Mouse (Mus musculus) limb, embryonic 14.5 days (tissue): ENCODE measurements around the gene Vsx1. TPM values are rescaled to one million over a fixed set of nuclear protein-coding genes. Genes with fewer than 3 reads are reported as not detected.

Source experiments
- ATAC-seq: fragments of 200-750 bp; cut with Nextera tagmentation; 2 replicates; pipeline ENCODE4 v1.8.0; 2017; ENCODE audit warnings: low read depth, moderate number of reproducible peaks, moderate TSS enrichment; ENCODE audit not compliant: low FRiP score
- DNase-seq: peaks from one replicate; pipeline ENCODE4 v3.0.0-alpha.2; 2015; ENCODE audit warnings: low spot score
- H3K27ac ChIP-seq: fragments of 300-500 bp; sonication (generic); replicated peaks from 2 replicates; pipeline ENCODE4 v1.5.1; 2014; ENCODE audit warnings: low read depth, mild to moderate bottlenecking, low read length, moderate library complexity, mixed read lengths
- H3K27me3 ChIP-seq: fragments of 300-500 bp; sonication (generic); 2 replicates; pipeline ENCODE4 v1.6.1; 2014; ENCODE audit warnings: low read length, mixed read lengths; ENCODE audit not compliant: control insufficient read depth, insufficient read depth
- H3K36me3 ChIP-seq: fragments of 300-500 bp; sonication (generic); 2 replicates; pipeline ENCODE4 v1.6.1; 2014; ENCODE audit warnings: mild to moderate bottlenecking, low read length, moderate library complexity, mixed read lengths; ENCODE audit not compliant: control insufficient read depth, insufficient read depth
- H3K4me1 ChIP-seq: fragments of 300-500 bp; sonication (generic); 2 replicates; pipeline ENCODE4 v1.6.1; 2014; ENCODE audit warnings: antibody characterized with exemption, low read length, mixed read lengths; ENCODE audit not compliant: control insufficient read depth, insufficient read depth
- H3K4me2 ChIP-seq: fragments of 300-500 bp; sonication (generic); replicated peaks from 2 replicates; pipeline ENCODE4 v1.6.1; 2014; ENCODE audit warnings: low read depth, mild to moderate bottlenecking, low read length, moderate library complexity; ENCODE audit not compliant: severe bottlenecking
- H3K4me3 ChIP-seq: fragments of 300-500 bp; sonication (generic); replicated peaks from 2 replicates; pipeline ENCODE4 v1.5.1; 2014; ENCODE audit warnings: low read length
- H3K9ac ChIP-seq: fragments of 300-500 bp; sonication (generic); 2 replicates; pipeline ENCODE4 v1.6.1; 2014; ENCODE audit warnings: mild to moderate bottlenecking, low read depth, low read length, moderate library complexity; ENCODE audit not compliant: severe bottlenecking
- H3K9me3 ChIP-seq: fragments of 300-500 bp; sonication (generic); 2 replicates; pipeline ENCODE4 v1.6.1; 2016; ENCODE audit warnings: low read length; ENCODE audit not compliant: control insufficient read depth
- POLR2A ChIP-seq: fragments of 200-500 bp; IDR thresholded peaks from 2 replicates; pipeline ENCODE4 v1.8.0; 2012; ENCODE audit warnings: inconsistent platforms, mild to moderate bottlenecking, moderate library complexity, borderline replicate concordance; ENCODE audit not compliant: insufficient read depth, insufficient read length; ENCODE audit errors: extremely low read depth
- WGBS: fragments of 180-500 bp; shearing (Covaris S2); extraction: QIAGEN DNeasy Blood & Tissue Kit; methylation state at CpG from one replicate; pipeline ENCODE4 v1.1.7; 2014; 5-methylcytosine and 5-hydroxymethylcytosine counted together
- polyA plus RNA-seq, 2 experiments: library from polyadenylated mRNA; depleted of rRNA in 1 of 2; stranded (reverse) in 1 of 2; unstranded in 1 of 2; fragments of >200 nt; fragmentation: Nextera tagmentation in 1 of 2; extraction: Ambion mirVana in 1 of 2; gene quantifications; 2 replicates each; pipeline versions ENCODE4 v1.2.1 to v1.2.3; 2012 to 2014

Vsx1 gene
- polyA plus RNA-seq, 2 experiments, result 0.03 TPM; not detected in 1

DNA sequence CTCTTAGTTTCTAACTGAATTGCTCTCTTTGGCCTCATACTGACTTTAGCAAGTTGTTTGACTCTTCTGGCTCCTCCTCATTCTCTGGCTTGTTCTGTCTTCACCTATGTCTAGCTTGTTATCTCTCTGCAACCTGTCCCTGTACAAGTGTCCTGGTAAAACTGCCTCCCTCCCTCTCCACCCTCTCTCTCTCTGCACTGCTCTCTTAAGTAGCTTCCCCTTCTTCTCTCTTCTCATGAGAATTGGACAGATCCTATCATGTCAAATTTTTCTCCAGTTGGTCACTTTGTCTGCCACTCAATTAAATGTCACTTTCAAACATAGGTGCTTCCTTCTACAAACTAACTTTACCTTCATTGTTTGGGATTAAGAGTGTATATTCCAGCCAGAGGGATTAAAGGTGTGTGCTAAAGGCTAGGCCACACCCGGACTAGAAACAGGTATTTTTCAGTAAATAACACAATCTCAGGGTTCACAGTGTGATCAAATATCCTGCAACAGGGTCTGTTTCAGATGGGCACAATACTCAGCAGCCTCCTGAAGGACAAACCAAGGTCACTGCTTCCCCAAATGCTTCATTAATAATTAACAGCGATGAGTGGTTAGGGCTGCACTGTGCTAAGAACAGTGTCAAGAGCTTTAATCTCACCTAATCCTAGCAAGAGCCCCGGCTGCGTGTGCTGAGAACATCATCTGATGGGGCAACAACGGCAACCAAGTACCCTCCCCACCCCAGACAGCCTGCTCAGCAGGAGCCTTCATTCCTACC, 24.8 kb downstream of the Vsx1 start:
- peaks cover 4% of the 10 kb centered on the region; the same call in 1 of the 2 replicates for H3K27me3 ChIP-seq
- ATAC-seq, result no peak
- 0 out of 2 replicates have a peak, but pooled peaks cover 3% of the 10 kb centered on the region for H3K4me1 ChIP-seq
- no peak overlapping the region for H3K4me3 ChIP-seq
- no peak overlapping the region for H3K27ac ChIP-seq
- no peak overlapping the region for H3K4me2 ChIP-seq
- no peaks in the 10 kb centered on the region for H3K36me3 ChIP-seq
- no peaks in the 10 kb centered on the region for H3K9me3 ChIP-seq
- TF ChIP-seq POLR2A, result no peak
- no peak overlapping the region for H3K9ac ChIP-seq
- DNase-seq, result no peak
- 76% methylated on average over 5 of the region's 5 CpGs for WGBS

DNA sequence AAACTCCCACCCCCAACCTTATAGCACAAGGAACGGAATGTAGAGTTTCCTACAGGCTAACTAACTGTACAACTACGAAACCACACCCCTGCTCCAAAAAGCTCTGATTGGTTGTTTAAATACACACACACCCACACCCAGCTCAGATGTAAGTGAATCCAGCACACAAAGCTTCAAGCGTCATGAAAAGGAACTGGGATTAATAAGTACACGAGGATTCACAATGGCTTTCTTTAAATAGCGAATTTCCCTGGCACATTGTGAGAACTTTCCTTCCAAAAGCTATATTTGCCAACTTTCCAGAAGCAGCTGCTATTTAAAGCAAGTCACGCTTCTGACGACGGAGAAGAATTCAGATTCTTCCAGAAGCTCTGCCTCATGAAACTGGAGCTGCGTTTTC, 25.9 kb downstream of the Vsx1 start:
- Histone ChIP-seq H3K9me3 (no peaks in the 10 kb centered on the region), H3K4me2 (no peak overlapping the region), H3K9ac (no peak overlapping the region), H3K4me1 (0 out of 2 replicates have a peak, but pooled peaks cover 3% of the 10 kb centered on the region), H3K27me3 (peaks cover 4% of the 10 kb centered on the region; the same call in 1 of the 2 replicates), H3K4me3 (no peak overlapping the region), H3K27ac (no peak overlapping the region), H3K36me3 (no peaks in the 10 kb centered on the region)
- WGBS, result 57% methylated on average over 9 of the region's 9 CpGs
- ATAC-seq (no peak), DNase-seq (peak; percentile 57)
- TF ChIP-seq POLR2A, result no peak

- WGBS, result 79% methylated on average over 2 of the region's 2 CpGs
- no peak overlapping the region for H3K27ac ChIP-seq
- no peaks in the 10 kb centered on the region for H3K9me3 ChIP-seq
- no peak for ATAC-seq
- no peak overlapping the region for H3K4me3 ChIP-seq
- no peak for DNase-seq
- no peak for TF ChIP-seq POLR2A
- H3K4me1 ChIP-seq, result 0 out of 2 replicates have a peak, but pooled peaks cover 3% of the 10 kb centered on the region
- no peak overlapping the region for H3K9ac ChIP-seq
- no peaks in the 10 kb centered on the region for H3K36me3 ChIP-seq
- H3K4me2 ChIP-seq, result no peak overlapping the region
- peaks cover 2% of the 10 kb centered on the region; the same call in 1 of the 2 replicates for H3K27me3 ChIP-seq
Measured at GRCm38 (mm10) chr2:150662007-150662406, 27.2 kb downstream of the Vsx1 start.

DNA sequence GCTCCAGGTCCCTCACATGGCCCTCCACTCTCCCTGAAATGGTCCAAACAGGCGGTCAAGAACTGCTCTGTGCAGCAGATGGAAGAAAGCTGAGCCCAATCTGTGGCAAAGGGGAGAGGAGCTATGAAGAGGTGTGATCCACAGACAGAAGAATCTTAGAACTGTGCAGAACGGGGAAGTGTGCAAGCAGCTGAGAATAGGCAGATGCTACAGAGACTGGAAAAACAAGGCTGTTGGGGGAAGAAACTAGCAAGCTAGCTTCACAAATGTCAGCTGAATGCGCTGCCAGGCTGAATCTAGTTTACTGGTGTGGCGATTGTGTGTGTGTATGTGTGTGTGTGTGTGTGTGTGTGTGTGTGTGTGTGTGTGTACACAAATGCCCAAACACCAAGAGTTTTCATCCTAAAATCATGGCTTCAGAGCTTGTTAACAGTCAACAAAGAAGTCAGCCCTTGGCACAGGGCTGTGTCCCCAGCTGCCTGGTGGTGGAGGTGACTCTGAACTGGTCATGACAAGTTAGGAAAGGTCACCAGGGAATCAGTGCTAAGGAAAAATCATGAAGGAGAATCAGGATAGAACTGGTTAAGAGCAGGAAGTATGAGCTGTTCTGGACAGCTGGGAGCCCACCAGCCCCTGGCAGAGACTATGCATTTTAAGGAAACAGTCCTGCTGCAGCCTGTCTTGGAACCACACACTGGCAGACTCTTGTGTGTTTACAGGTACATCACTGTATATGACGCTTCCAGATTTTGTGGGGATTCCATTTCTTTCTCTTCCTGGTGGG, 28.3 kb downstream of the Vsx1 start:
- H3K36me3 ChIP-seq, result no peaks in the 10 kb centered on the region
- TF ChIP-seq POLR2A, result no peak
- H3K27ac ChIP-seq, result no peak overlapping the region
- ATAC-seq, result no peak
- H3K4me3 ChIP-seq, result no peak overlapping the region
- no peaks in the 10 kb centered on the region for H3K27me3 ChIP-seq
- DNase-seq, result no peak
- 0 out of 2 replicates have a peak, but pooled peaks cover 3% of the 10 kb centered on the region for H3K4me1 ChIP-seq
- WGBS, result 78% methylated on average over 5 of the region's 5 CpGs
- H3K9me3 ChIP-seq, result no peaks in the 10 kb centered on the region
- no peak overlapping the region for H3K9ac ChIP-seq
- H3K4me2 ChIP-seq, result no peak overlapping the region

DNA sequence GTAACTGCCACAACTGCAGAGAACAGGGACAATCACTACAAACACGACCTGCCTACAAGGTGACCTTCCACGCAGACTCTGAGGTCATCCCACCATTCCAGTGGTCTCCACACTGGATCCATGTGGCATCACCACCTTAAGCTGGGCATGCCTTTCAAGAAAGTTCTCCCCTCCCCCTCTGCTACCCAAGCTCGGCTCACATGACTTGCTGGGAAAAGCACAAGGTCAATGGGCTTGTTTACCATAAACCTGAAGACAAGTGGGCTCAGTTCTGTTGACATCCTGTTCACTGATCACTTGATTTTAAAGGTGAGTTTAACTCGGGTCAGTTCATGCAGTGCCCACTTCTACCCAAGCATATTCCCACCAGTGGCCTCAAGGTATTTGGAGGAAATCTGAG, 29.1 kb downstream of the Vsx1 start:
- no peaks in the 10 kb centered on the region for H3K36me3 ChIP-seq
- no peak for TF ChIP-seq POLR2A
- H3K4me1 ChIP-seq, result 0 out of 2 replicates have a peak, but pooled peaks cover 3% of the 10 kb centered on the region
- WGBS, result 68% methylated on average over 4 of the region's 4 CpGs
- H3K27me3 ChIP-seq, result no peaks in the 10 kb centered on the region
- H3K9me3 ChIP-seq, result no peaks in the 10 kb centered on the region
- ATAC-seq, result no peak
- no peak overlapping the region for H3K27ac ChIP-seq
- H3K4me2 ChIP-seq, result no peak overlapping the region
- DNase-seq, result no peak
- H3K4me3 ChIP-seq, result no peak overlapping the region
- no peak overlapping the region for H3K9ac ChIP-seq
